Mouse (Mus musculus): ENCODE measurements around the gene Nhsl1. TPM values are rescaled to one million over a fixed set of nuclear protein-coding genes. Genes with fewer than 3 reads are reported as not detected.

Gene Nhsl1
- total RNA-seq, 2 experiments from 2014 or later: 8.3 to 13.4 TPM

GRCm38 (mm10) chr10:18341444-18342196 is 22.8 kb downstream of the Nhsl1 start:
- no peak for DNase-seq (ENCODE audit: low spot score in 2 of 2)

- DNase-seq (ENCODE audit: low spot score in 2 of 2): no peak
Measured at GRCm38 (mm10) chr10:18347231-18347630, 28.4 kb downstream of the Nhsl1 start.

GRCm38 (mm10) chr10:18350781-18351180 is 32.0 kb downstream of the Nhsl1 start:
- DNase-seq (ENCODE audit: low spot score in 2 of 2): no peak

- no peak for DNase-seq (ENCODE audit: low spot score in 2 of 2)
Measured at GRCm38 (mm10) chr10:18352937-18353336, 34.2 kb downstream of the Nhsl1 start.

- DNase-seq (ENCODE audit: low spot score in 2 of 2): no peak
Measured at GRCm38 (mm10) chr10:18354103-18354502, 35.3 kb downstream of the Nhsl1 start.

GRCm38 (mm10) chr10:18356461-18356860 is 37.7 kb downstream of the Nhsl1 start:
- DNase-seq (ENCODE audit: low spot score in 2 of 2): no peak

- no peak for DNase-seq (ENCODE audit: low spot score in 2 of 2)
Measured at GRCm38 (mm10) chr10:18357212-18357611, 38.4 kb downstream of the Nhsl1 start.

GRCm38 (mm10) chr10:18358461-18358860 is 39.7 kb downstream of the Nhsl1 start:
- DNase-seq (ENCODE audit: low spot score in 2 of 2): no peak

- no peak for DNase-seq (ENCODE audit: low spot score in 2 of 2)
Measured at GRCm38 (mm10) chr10:18360175-18360574, 41.4 kb downstream of the Nhsl1 start.

GRCm38 (mm10) chr10:18365432-18365831 is 46.6 kb downstream of the Nhsl1 start:
- no peak for DNase-seq (ENCODE audit: low spot score in 2 of 2)

- DNase-seq (ENCODE audit: low spot score in 2 of 2): no peak
Measured at GRCm38 (mm10) chr10:18366697-18367096, 47.9 kb downstream of the Nhsl1 start.

- no peak for DNase-seq (ENCODE audit: low spot score in 2 of 2)
Measured at GRCm38 (mm10) chr10:18368111-18368510, 49.3 kb downstream of the Nhsl1 start.

- DNase-seq (ENCODE audit: low spot score in 2 of 2): no peak
Measured at GRCm38 (mm10) chr10:18370475-18371286, 51.9 kb downstream of the Nhsl1 start.

- DNase-seq (ENCODE audit: low spot score in 2 of 2): no peak
Measured at GRCm38 (mm10) chr10:18371866-18372265, 53.1 kb downstream of the Nhsl1 start.

GRCm38 (mm10) chr10:18375301-18375700 is 56.5 kb downstream of the Nhsl1 start:
- DNase-seq (ENCODE audit: low spot score in 2 of 2): no peak

GRCm38 (mm10) chr10:18384766-18385165 is 66.0 kb downstream of the Nhsl1 start:
- no peak for DNase-seq (ENCODE audit: low spot score in 2 of 2)

GRCm38 (mm10) chr10:18386224-18386623 is 67.4 kb downstream of the Nhsl1 start:
- DNase-seq (ENCODE audit: low spot score in 2 of 2): no peak

GRCm38 (mm10) chr10:18388784-18389575 is 70.2 kb downstream of the Nhsl1 start:
- DNase-seq (ENCODE audit: low spot score in 2 of 2): peak in 1 of 2 experiments; percentile 24

GRCm38 (mm10) chr10:18390004-18390403 is 71.2 kb downstream of the Nhsl1 start:
- DNase-seq (ENCODE audit: low spot score in 2 of 2): no peak

- DNase-seq (ENCODE audit: low spot score in 2 of 2): no peak
Measured at GRCm38 (mm10) chr10:18391608-18392007, 72.8 kb downstream of the Nhsl1 start.

- no peak for DNase-seq (ENCODE audit: low spot score in 2 of 2)
Measured at GRCm38 (mm10) chr10:18392268-18392667, 73.5 kb downstream of the Nhsl1 start.

GRCm38 (mm10) chr10:18393740-18394139 is 75.0 kb downstream of the Nhsl1 start:
- no peak for DNase-seq (ENCODE audit: low spot score in 2 of 2)
